Mouse (Mus musculus) G1E (cell line): ENCODE data around the gene Tcf19. TPM values are rescaled to one million over a fixed set of nuclear protein-coding genes. Genes with fewer than 3 reads are reported as not detected.
"Not testable (repeated sequence)": the region's sequence is repeated elsewhere in the genome, so short reads cannot be mapped to it uniquely, and the experiment has no call there.

ENCODE experiments used
- ATAC-seq: 2 replicates; pipeline ENCODE4 v1.8.0; 2016; ENCODE audit warnings: mild to moderate bottlenecking; ENCODE audit not compliant: insufficient number of reproducible peaks, poor library complexity, low FRiP score, severe bottlenecking; ENCODE audit errors: extremely low read depth
- DNase-seq: peaks from one replicate; pipeline ENCODE4 v3.0.0; 2012; ENCODE audit warnings: low spot score
- H3K27me3 ChIP-seq: 2 replicates; pipeline ENCODE4 v1.6.1; 2012; ENCODE audit warnings: mild to moderate bottlenecking, low read length, inconsistent platforms; ENCODE audit not compliant: insufficient read depth
- H3K36me3 ChIP-seq: replicated peaks from 2 replicates; pipeline ENCODE3; 2012; ENCODE audit warnings: mild to moderate bottlenecking, inconsistent platforms
- H3K4me1 ChIP-seq: 2 replicates; pipeline ENCODE4 v1.6.1; 2012; ENCODE audit warnings: low read depth, low read length, inconsistent platforms, mixed read lengths; ENCODE audit not compliant: insufficient read depth
- H3K4me3 ChIP-seq: 2 replicates; pipeline ENCODE4 v1.5.1; 2012; ENCODE audit warnings: low read depth, mild to moderate bottlenecking, inconsistent platforms, low read length, moderate library complexity, mixed read lengths
- H3K9me3 ChIP-seq: replicated peaks from 2 replicates; pipeline ENCODE4 v1.6.1; 2012; ENCODE audit warnings: inconsistent platforms
- CTCF ChIP-seq: IDR thresholded peaks from 2 replicates; pipeline ENCODE4 v1.5.1; 2012; ENCODE audit warnings: low read depth, low read length, inconsistent platforms, mixed read lengths
- GATA1 ChIP-seq: IDR thresholded peaks from 2 replicates; pipeline ENCODE4 v1.6.1; 2012; ENCODE audit warnings: borderline replicate concordance, low read length, inconsistent platforms, mixed read lengths
- GATA2 ChIP-seq: IDR thresholded peaks from 2 replicates; pipeline ENCODE4 v1.6.1; 2012; ENCODE audit warnings: low read depth, low read length, inconsistent platforms, borderline replicate concordance
- POLR2AphosphoS5 ChIP-seq: IDR thresholded peaks from 2 replicates; pipeline ENCODE4 v1.6.1; 2012; ENCODE audit warnings: low read depth, low read length, inconsistent platforms; ENCODE audit not compliant: insufficient replicate concordance
- TAL1 ChIP-seq: conservative IDR thresholded peaks from 2 replicates; pipeline ENCODE4 v1.6.1; 2012; ENCODE audit warnings: low read depth, low read length, inconsistent platforms, mixed read lengths
- polyA plus RNA-seq: library from polyadenylated mRNA; stranded (reverse); fragments of >175 nt; gene quantifications from 2 replicates; pipeline ENCODE4 v1.2.3, GENCODE M21; 2012
- total RNA-seq, 2 experiments: library from RNA; stranded (forward) in 1 of 2; stranded (reverse) in 1 of 2; fragments of 200-1000 nt in 1 of 2; fragments of >200 nt in 1 of 2; fragmentation: Nextera tagmentation in 1 of 2; gene quantifications; 2 replicates each; pipeline ENCODE4 v1.2.3; 2014 to 2017

Tcf19 gene
- total and polyA plus RNA-seq, 3 experiments: 29.8 to 67.4 (median 63.4) TPM

GRCm38 (mm10) chr17:35469842-35470751 lies 46.5 kb downstream of the Tcf19 start, which contains the start of gene H2-Q10:
TSS of gene H2-Q10 (plus strand) at chr17:35470089.
- Histone ChIP-seq H3K9me3 (peaks cover 12% of the 10 kb centered on the region), H3K36me3 (no peaks in the 10 kb centered on the region), H3K4me3 (no peak within 1 kb of the TSS), H3K4me1 (no peaks in the 10 kb centered on the region), H3K27me3 (no peaks in the 10 kb centered on the region; the same call in 1 of the 2 replicates)
- TF ChIP-seq GATA2: no peak
- no peak for TF ChIP-seq POLR2AphosphoS5
- no peak for TF ChIP-seq TAL1
- TF ChIP-seq CTCF: no peak
- TF ChIP-seq GATA1: no peak
- no peak for ATAC-seq
- DNase-seq: no peak

DNA sequence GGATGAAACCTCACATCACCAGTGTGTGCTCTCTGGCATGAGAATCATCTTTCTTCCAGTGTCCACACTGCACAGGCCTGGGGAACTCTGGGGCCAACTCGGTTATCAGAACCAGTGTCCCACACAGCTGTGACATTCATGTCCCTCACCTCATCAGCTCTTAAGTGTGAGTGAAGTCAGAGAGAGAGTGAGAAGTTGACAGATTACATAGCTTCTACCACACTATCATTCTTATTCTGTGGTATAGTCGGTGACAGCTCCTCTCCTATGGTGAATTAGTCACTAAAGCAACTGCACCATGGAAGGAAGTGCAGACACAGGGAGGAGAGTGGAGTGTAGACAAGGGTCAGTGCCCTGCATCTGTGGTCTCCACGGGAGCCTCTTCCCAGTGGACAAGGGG lies 47.7 kb downstream of the Tcf19 start:
- DNase-seq, H3K27me3 ChIP-seq, H3K4me1 ChIP-seq, H3K36me3 ChIP-seq, H3K4me3 ChIP-seq, ATAC-seq: not testable (repeated sequence)
- peaks cover 12% of the 10 kb centered on the region for H3K9me3 ChIP-seq

GRCm38 (mm10) chr17:35465651-35466050 lies 51.0 kb downstream of the Tcf19 start:
- H3K9me3 ChIP-seq, ATAC-seq, H3K36me3 ChIP-seq, DNase-seq, H3K27me3 ChIP-seq, H3K4me1 ChIP-seq, H3K4me3 ChIP-seq: not testable (repeated sequence)
- TF ChIP-seq CTCF: peak; percentile 48

Other genes with a start within 250 kb of the Tcf19 start
- not detected in 2 replicates for gene H2-Q1, start 196.4 kb downstream of the Tcf19 start, total RNA-seq (2014; fragmentation: Nextera tagmentation)
- 0.16 TPM in 1 of 2 replicates, not detected in the other for gene H2-Q1, start 196.4 kb downstream of the Tcf19 start, total RNA-seq (2017)
- not detected in 2 replicates for gene H2-Q1, start 196.4 kb downstream of the Tcf19 start, polyA plus RNA-seq
- not detected in 2 replicates for gene H2-Q2, start 174.6 kb downstream of the Tcf19 start, total RNA-seq (2014; fragmentation: Nextera tagmentation)
- not detected in 2 replicates for gene H2-Q2, start 174.6 kb downstream of the Tcf19 start, total RNA-seq (2017)
- not detected in 2 replicates for gene H2-Q2, start 174.6 kb downstream of the Tcf19 start, polyA plus RNA-seq
- not detected in 2 replicates for gene H2-Q4, start 137.2 kb downstream of the Tcf19 start, total RNA-seq (2014; fragmentation: Nextera tagmentation)
- gene H2-Q4, start 137.2 kb downstream of the Tcf19 start, total RNA-seq (2017): 0.05 and 0.17 TPM in 2 replicates
- gene H2-Q4, start 137.2 kb downstream of the Tcf19 start, polyA plus RNA-seq: 0.04 TPM in 1 of 2 replicates, not detected in the other
- gene H2-Q6, start 92.0 kb downstream of the Tcf19 start, total RNA-seq (2014; fragmentation: Nextera tagmentation): not detected in 2 replicates
- 0.12 and 0.33 TPM in 2 replicates for gene H2-Q6, start 92.0 kb downstream of the Tcf19 start, total RNA-seq (2017)
- 0.07 TPM in 1 of 2 replicates, not detected in the other for gene H2-Q6, start 92.0 kb downstream of the Tcf19 start, polyA plus RNA-seq
- gene H2-Q7, start 77.7 kb downstream of the Tcf19 start, total RNA-seq (2014; fragmentation: Nextera tagmentation): not detected in 2 replicates
- gene H2-Q7, start 77.7 kb downstream of the Tcf19 start, total RNA-seq (2017): 0.23 and 0.38 TPM in 2 replicates
- 0.05 TPM in 1 of 2 replicates, not detected in the other for gene H2-Q7, start 77.7 kb downstream of the Tcf19 start, polyA plus RNA-seq
- gene H2-Q10, start 46.7 kb downstream of the Tcf19 start, total RNA-seq (2014; fragmentation: Nextera tagmentation): not detected in 2 replicates
- 0.05 and 0.06 TPM in 2 replicates for gene H2-Q10, start 46.7 kb downstream of the Tcf19 start, total RNA-seq (2017)
- gene H2-Q10, start 46.7 kb downstream of the Tcf19 start, polyA plus RNA-seq: not detected in 2 replicates
- not detected in 2 replicates for gene Pou5f1, start 10.8 kb downstream of the Tcf19 start, total RNA-seq (2014; fragmentation: Nextera tagmentation)
- gene Pou5f1, start 10.8 kb downstream of the Tcf19 start, total RNA-seq (2017): 0.11 TPM in 1 of 2 replicates, not detected in the other
- gene Pou5f1, start 10.8 kb downstream of the Tcf19 start, polyA plus RNA-seq: not detected in 2 replicates
- gene Cchcr1, start 276 bp upstream of the Tcf19 start, total RNA-seq (2014; fragmentation: Nextera tagmentation): 13.3 and 14.1 TPM in 2 replicates
- 12.3 and 12.5 TPM in 2 replicates for gene Cchcr1, start 276 bp upstream of the Tcf19 start, total RNA-seq (2017)
- 18.7 and 19.3 TPM in 2 replicates for gene Cchcr1, start 276 bp upstream of the Tcf19 start, polyA plus RNA-seq
- gene Psors1c2, start 16.4 kb upstream of the Tcf19 start, total RNA-seq (2014; fragmentation: Nextera tagmentation): not detected in 2 replicates
- 0.22 TPM in 1 of 2 replicates, not detected in the other for gene Psors1c2, start 16.4 kb upstream of the Tcf19 start, total RNA-seq (2017)
- 1.1 TPM in 2 replicates for gene Psors1c2, start 16.4 kb upstream of the Tcf19 start, polyA plus RNA-seq
- not detected in 2 replicates for gene Cdsn, start 35.3 kb upstream of the Tcf19 start, total RNA-seq (2014; fragmentation: Nextera tagmentation)
- gene Cdsn, start 35.3 kb upstream of the Tcf19 start, total RNA-seq (2017): not detected in 2 replicates
- not detected in 2 replicates for gene Cdsn, start 35.3 kb upstream of the Tcf19 start, polyA plus RNA-seq
- gene 2300002M23Rik, start 50.6 kb upstream of the Tcf19 start, total RNA-seq (2014; fragmentation: Nextera tagmentation): not detected in 2 replicates
- 0.27 TPM in 1 of 2 replicates, not detected in the other for gene 2300002M23Rik, start 50.6 kb upstream of the Tcf19 start, total RNA-seq (2017)
- gene 2300002M23Rik, start 50.6 kb upstream of the Tcf19 start, polyA plus RNA-seq: not detected in 2 replicates
- gene Sfta2, start 84.7 kb upstream of the Tcf19 start, total RNA-seq (2014; fragmentation: Nextera tagmentation): not detected in 2 replicates
- gene Sfta2, start 84.7 kb upstream of the Tcf19 start, total RNA-seq (2017): not detected in 2 replicates
- gene Sfta2, start 84.7 kb upstream of the Tcf19 start, polyA plus RNA-seq: not detected in 2 replicates
- not detected in 2 replicates for gene Gm9573, start 109.8 kb upstream of the Tcf19 start, total RNA-seq (2014; fragmentation: Nextera tagmentation)
- gene Gm9573, start 109.8 kb upstream of the Tcf19 start, total RNA-seq (2017): 0.11 TPM in 1 of 2 replicates, not detected in the other
- not detected in 2 replicates for gene Gm9573, start 109.8 kb upstream of the Tcf19 start, polyA plus RNA-seq
- gene Mucl3, start 126.9 kb upstream of the Tcf19 start, total RNA-seq (2014; fragmentation: Nextera tagmentation): not detected in 2 replicates
- 0.06 and 0.16 TPM in 2 replicates for gene Mucl3, start 126.9 kb upstream of the Tcf19 start, total RNA-seq (2017)
- not detected in 2 replicates for gene Mucl3, start 126.9 kb upstream of the Tcf19 start, polyA plus RNA-seq
- gene Vars2, start 150.8 kb upstream of the Tcf19 start, total RNA-seq (2014; fragmentation: Nextera tagmentation): 23.8 and 24.6 TPM in 2 replicates
- gene Vars2, start 150.8 kb upstream of the Tcf19 start, total RNA-seq (2017): 10.8 and 11.0 TPM in 2 replicates
- gene Vars2, start 150.8 kb upstream of the Tcf19 start, polyA plus RNA-seq: 93.9 and 135 TPM in 2 replicates
- 33.4 and 45.3 TPM in 2 replicates for gene Gtf2h4, start 156.9 kb upstream of the Tcf19 start, total RNA-seq (2014; fragmentation: Nextera tagmentation)
- 22.7 and 29.5 TPM in 2 replicates for gene Gtf2h4, start 156.9 kb upstream of the Tcf19 start, total RNA-seq (2017)
- 26.4 and 27.1 TPM in 2 replicates for gene Gtf2h4, start 156.9 kb upstream of the Tcf19 start, polyA plus RNA-seq
- not detected in 2 replicates for gene Ddr1, start 187.8 kb upstream of the Tcf19 start, total RNA-seq (2014; fragmentation: Nextera tagmentation)
- 0.06 TPM in 1 of 2 replicates, not detected in the other for gene Ddr1, start 187.8 kb upstream of the Tcf19 start, total RNA-seq (2017)
- 0.04 and 0.06 TPM in 2 replicates for gene Ddr1, start 187.8 kb upstream of the Tcf19 start, polyA plus RNA-seq